Comparison of ENCODE assay signal across 28 mouse cellular contexts in genomic region chr4:54469176-54469575, GRCm38 (mm10).
DNase-seq lines count a peak whose midpoint lies in the region; ATAC-seq and TF ChIP-seq lines count a peak whose summit lies in the region.
"Had no signal": no experiment of that assay in that cellular context is flagged by ENCODE, and none has a peak within 500 bp of the region (broad histone marks: within the 10 kb centered on the region; RNA-seq: fewer than 3 reads in every experiment).

No protein-coding gene starts in this region.

- WGBS in limb, embryonic 13.5 days, result 34% methylated on average over 2 of the region's 2 CpGs

- no peaks in the 10 kb centered on the region for H3K9me3 ChIP-seq in limb, embryonic 13.5 days
- H3K9me3 ChIP-seq: hindbrain, embryonic 12.5 days; intestine, embryonic 15.5 days; liver, embryonic 12.5 days; midbrain, embryonic 10.5 days; neural tube, embryonic 12.5 days had no signal

- H3K4me1 ChIP-seq in embryonic fibroblast, embryonic 13.5 days (ENCODE audit: control insufficient read depth, insufficient read depth, low read length), result peaks cover 9% of the 10 kb centered on the region; the same call in 1 of the 2 replicates
- H3K4me1 ChIP-seq in limb, embryonic 13.5 days, result peaks cover 36% of the 10 kb centered on the region
- H3K4me1 ChIP-seq: intestine, embryonic 15.5 days; liver, embryonic 12.5 days had no signal

- ATAC-seq in limb, embryonic 13.5 days (ENCODE audit: low FRiP score, low read depth), result no peak
- ATAC-seq: intestine, embryonic 15.5 days; liver, embryonic 12.5 days; liver, postnatal 0 days had no signal

- no peak for TF ChIP-seq POLR2A in embryonic fibroblast, embryonic 13.5 days (IDR thresholded peaks at IDR 0.05; ENCODE audit: low read depth, low read length)

- no peak overlapping the region for H3K4me2 ChIP-seq in limb, embryonic 13.5 days (replicated peaks)
- H3K4me2 ChIP-seq: hindbrain, embryonic 12.5 days; intestine, embryonic 15.5 days; liver, embryonic 12.5 days; neural tube, embryonic 12.5 days had no signal

- no peak for TF ChIP-seq CTCF in embryonic fibroblast, embryonic 13.5 days (IDR thresholded peaks at IDR 0.05; ENCODE audit: borderline replicate concordance, insufficient read depth, low read length)

- H3K4me3 ChIP-seq in embryonic fibroblast, embryonic 13.5 days (ENCODE audit: insufficient read depth, low read length), result no peak overlapping the region
- no peak overlapping the region for H3K4me3 ChIP-seq in limb, embryonic 13.5 days
- H3K4me3 ChIP-seq: hindbrain, embryonic 12.5 days; intestine, embryonic 15.5 days; layer of hippocampus, adult 2 months; liver, embryonic 12.5 days; midbrain, embryonic 10.5 days; myocyte; neural tube, embryonic 12.5 days had no signal

- H3K27me3 ChIP-seq in limb, embryonic 13.5 days, result no peaks in the 10 kb centered on the region
- H3K27me3 ChIP-seq: hindbrain, embryonic 12.5 days; intestine, embryonic 15.5 days; liver, embryonic 12.5 days; neural tube, embryonic 12.5 days had no signal

- no peak overlapping the region for H3K9ac ChIP-seq in limb, embryonic 13.5 days
- H3K9ac ChIP-seq: hindbrain, embryonic 12.5 days; intestine, embryonic 15.5 days; liver, embryonic 12.5 days; liver, postnatal 0 days; neural tube, embryonic 12.5 days had no signal

- peak; percentile 19 for DNase-seq in embryo, embryonic 10.5 days (ENCODE audit: low spot score)
- DNase-seq in embryo, embryonic 9.5 days (ENCODE audit: extremely low spot score), result no peak
- DNase-seq in Muller cell, postnatal 12 days (ENCODE audit: inconsistent ontology term), result peak; percentile 19
- no peak for DNase-seq in right cerebral cortex, adult 2 months (ENCODE audit: low spot score in 2 of 2)
- no peak for DNase-seq in cerebellum, postnatal 14 days
- no peak for DNase-seq in ovary, postnatal 10 days (ENCODE audit: low spot score)
- DNase-seq: adrenal gland, adult 2 months; adrenal gland, postnatal 36 days; cerebellum, adult 18-20 months; cerebellum, postnatal 10 days; gastrocnemius, postnatal 14 days; heart, postnatal 36 days; kidney, adult 2 months; kidney, postnatal 36 days; liver, postnatal 0 days; right cerebral cortex, postnatal 14 days; thymus, postnatal 14 days had no signal

- peak overlapping the region; percentile 87 for H3K27ac ChIP-seq in embryonic fibroblast, embryonic 13.5 days (ENCODE audit: insufficient read depth, low read length)
- H3K27ac ChIP-seq in limb, embryonic 13.5 days, result peak overlapping the region; percentile 15; the same call in 1 of the 2 replicates
- H3K27ac ChIP-seq: hindbrain, embryonic 12.5 days; hindbrain, postnatal 0 days; intestine, embryonic 15.5 days; layer of hippocampus, adult 2 months; liver, embryonic 12.5 days; macrophage; neural tube, embryonic 12.5 days had no signal

- H3K36me3 ChIP-seq in limb, embryonic 13.5 days, result no peaks in the 10 kb centered on the region
- H3K36me3 ChIP-seq: hindbrain, embryonic 12.5 days; intestine, embryonic 15.5 days; liver, embryonic 12.5 days; midbrain, embryonic 10.5 days; neural tube, embryonic 12.5 days had no signal

Comparison
In these comparisons a context has a peak if more than half of its experiments do, and no peak if none do; other contexts are left out.
1. DNase-seq: peak in embryo, embryonic 10.5 days (single experiment) and Muller cell, postnatal 12 days (single experiment); none in embryo, embryonic 9.5 days (single experiment), right cerebral cortex, adult 2 months (0 of 2), cerebellum, postnatal 14 days (0 of 2) and ovary, postnatal 10 days (single experiment).